Mouse (Mus musculus): ENCODE measurements around the gene Slc25a24. TPM values are rescaled to one million over a fixed set of nuclear protein-coding genes. Genes with fewer than 3 reads are reported as not detected.

The Slc25a24 gene
- total RNA-seq (2021), result 10 to 100 TPM; 40.2 to 50.6 TPM
- long read RNA-seq, experiment 1, transcript Slc25a24-201 (10 exons, 3,431 nt), result major isoform, 18 of 23 reads
- long read RNA-seq, experiment 1, partial matches to known transcripts, result 2 of 23 reads
- long read RNA-seq, experiment 1, other reads (novel, unspliced or antisense), result 3 of 23 reads
- long read RNA-seq, experiment 2, transcript Slc25a24-201 (10 exons, 3,431 nt), result major isoform, 21 of 27 reads
- long read RNA-seq, experiment 2, partial matches to known transcripts, result 5 of 27 reads
- long read RNA-seq, experiment 2, other reads (novel, unspliced or antisense), result 1 of 27 reads

GRCm38 (mm10) chr3:109122641-109123530 lies at the start of gene Slc25a24:
Gene Slc25a24 (plus strand): TSS chr3:109123149.
- DNase-seq (ENCODE audit: low spot score in 2 of 2), result peak; percentile 43 to 75

DNA sequence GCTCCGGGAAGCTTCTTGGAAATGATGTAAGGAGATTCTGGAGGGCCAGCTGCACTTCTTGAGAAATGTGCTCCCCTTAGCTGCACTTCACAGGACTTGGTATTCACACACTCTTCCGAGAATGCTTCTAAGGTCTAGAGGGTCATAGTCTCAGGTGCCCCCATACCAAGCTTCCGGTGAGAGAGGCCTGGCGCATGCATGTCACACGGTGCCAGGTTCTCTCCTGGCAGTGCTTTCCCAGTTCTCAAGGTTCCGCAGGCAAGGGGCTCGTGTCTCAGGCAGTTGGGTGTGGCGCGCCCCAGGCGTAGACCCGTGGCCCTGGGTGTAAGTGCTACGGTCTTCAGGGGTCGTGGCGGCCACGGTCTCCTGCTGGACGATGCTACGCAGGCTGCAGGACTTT lies 42.8 kb upstream of the Slc25a24 start, which contains the start of gene Slc25a54:
Gene Slc25a54, plus strand, starts transcription at position 301 of the 400 bp plus-strand sequence.
- DNase-seq (ENCODE audit: low spot score in 2 of 2), result no peak

DNA sequence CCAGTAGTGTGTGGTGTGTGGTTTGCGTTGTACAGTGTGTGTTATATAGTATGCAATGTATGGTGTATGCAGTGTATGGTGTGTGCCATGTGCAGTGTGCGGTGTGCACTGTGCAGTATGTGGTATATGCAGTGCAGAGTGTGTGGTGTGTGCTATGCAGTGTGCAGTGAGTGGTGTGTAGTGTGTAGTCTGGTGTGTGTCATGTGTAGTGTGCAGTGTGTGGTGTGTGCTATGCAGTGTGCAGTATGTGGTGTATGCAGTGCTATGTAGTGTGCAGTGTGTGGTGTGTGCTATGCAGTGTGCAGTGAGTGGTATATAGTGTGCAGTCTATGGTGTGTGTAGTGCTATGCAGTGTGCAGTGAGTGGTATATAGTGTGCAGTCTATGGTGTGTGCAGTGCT lies 38.5 kb upstream of the Slc25a24 start:
- DNase-seq (ENCODE audit: low spot score in 2 of 2), result no peak

DNA sequence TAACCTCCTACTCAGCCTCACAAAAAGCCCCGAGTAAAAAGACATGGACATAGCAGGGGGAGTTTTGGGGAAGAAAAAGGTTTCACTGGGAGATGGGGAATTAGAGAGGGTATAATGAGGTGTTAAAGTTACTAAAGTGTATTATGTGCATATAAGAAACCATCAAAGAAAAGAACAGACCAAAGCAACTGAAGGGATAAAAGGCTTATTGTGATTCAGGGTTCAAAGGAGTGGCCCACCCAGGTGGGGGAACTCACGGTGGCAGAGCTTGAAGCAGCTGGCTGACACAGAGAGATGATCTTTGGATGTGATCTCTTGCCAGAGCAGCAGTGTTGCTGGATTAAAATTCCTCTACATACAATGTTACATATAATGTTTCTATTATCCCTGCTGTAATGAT lies 34.5 kb upstream of the Slc25a24 start:
- no peak for DNase-seq (ENCODE audit: low spot score in 2 of 2)

DNA sequence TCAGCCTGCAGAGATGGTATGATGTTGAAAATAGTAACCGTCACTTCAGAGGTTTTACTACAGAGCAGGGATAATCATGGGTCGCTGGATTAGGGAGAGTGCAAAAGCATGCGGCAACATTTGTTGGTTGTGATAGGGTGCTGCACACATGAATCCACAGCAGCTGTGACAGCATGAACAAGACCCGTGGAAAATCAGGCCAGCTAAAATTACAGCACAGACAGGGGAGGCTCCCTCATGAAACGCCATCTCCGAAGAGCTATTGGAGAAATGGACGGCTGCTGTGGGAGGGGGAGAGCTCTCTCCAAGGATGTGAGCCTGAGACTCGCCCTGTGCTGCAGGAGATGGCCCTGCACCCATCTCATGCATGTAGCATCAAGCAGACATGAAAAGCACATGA lies 18.2 kb upstream of the Slc25a24 start:
- no peak for DNase-seq (ENCODE audit: low spot score in 2 of 2)

DNA sequence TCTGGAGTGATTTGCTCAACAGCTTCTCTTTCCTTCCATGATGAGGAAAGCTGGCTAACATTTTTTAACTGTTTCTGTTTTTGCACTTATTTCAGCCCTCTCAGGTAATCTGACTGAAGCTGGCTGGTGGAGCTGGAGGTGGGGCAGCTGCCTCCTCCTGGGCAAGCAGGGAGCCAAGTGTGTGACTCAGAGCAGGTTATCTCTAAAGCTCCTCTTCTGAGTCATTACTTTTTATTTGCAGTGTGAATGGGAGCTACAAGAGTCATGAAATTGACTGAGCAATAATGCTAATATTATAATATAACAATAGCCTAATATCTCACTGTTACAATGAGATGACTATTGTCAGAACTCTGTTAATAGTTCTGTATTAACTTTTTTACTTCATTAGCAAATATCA lies 5.8 kb upstream of the Slc25a24 start:
- DNase-seq (ENCODE audit: low spot score in 2 of 2), result no peak

DNA sequence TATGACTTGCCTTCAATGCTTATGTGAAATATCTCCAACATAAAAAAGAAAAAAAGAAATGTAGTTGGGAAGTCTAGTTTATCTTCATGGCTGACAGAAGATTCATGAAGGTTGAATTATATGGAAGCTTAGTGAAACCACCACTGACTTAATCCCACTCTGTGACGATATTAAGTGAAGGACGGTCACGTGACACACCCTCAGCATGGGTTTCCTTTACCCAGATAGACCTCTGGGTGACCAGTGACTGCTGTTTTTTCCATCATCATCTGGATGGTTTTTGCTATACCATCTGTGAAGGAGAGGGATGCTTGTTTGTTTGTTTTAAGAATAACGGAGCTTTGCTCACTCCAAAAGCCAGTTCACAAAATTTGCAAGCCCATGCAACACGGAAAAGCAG lies 3.4 kb upstream of the Slc25a24 start:
- no peak for DNase-seq (ENCODE audit: low spot score in 2 of 2)

- DNase-seq (ENCODE audit: low spot score in 2 of 2), result no peak
Observed at GRCm38 (mm10) chr3:109119973-109120372, 3.0 kb upstream of the Slc25a24 start.

DNA sequence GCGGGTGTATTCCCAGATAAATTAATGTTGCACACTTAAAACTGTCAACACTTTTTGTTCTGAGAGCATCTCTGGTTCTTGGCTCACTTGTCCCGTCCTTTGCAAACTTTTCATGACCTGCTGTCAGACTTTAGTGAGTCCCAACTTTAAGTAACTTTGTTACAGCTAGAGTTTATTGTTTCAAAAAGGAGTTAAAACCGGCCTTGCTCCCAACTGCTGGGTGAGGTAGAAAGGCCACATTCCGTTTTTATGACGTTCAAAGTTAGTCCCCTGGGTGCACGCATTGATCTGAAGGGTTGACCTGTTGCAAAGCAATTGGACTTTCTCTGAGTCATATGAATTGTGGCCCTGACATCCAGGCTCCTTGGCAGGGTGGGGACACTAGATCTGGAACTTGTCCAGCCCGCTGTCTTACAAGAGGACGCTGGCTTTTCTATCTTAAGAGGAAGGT lies 607 bp downstream of the Slc25a24 start:
- peak in 1 of 2 experiments; percentile 42 for DNase-seq (ENCODE audit: low spot score in 2 of 2)

GRCm38 (mm10) chr3:109124091-109124490 lies 1.1 kb downstream of the Slc25a24 start:
- no peak for DNase-seq (ENCODE audit: low spot score in 2 of 2)

- DNase-seq (ENCODE audit: low spot score in 2 of 2), result no peak
Observed at GRCm38 (mm10) chr3:109125531-109125930, 2.6 kb downstream of the Slc25a24 start.

- no peak for DNase-seq (ENCODE audit: low spot score in 2 of 2)
Observed at GRCm38 (mm10) chr3:109129768-109130167, 6.8 kb downstream of the Slc25a24 start.

DNA sequence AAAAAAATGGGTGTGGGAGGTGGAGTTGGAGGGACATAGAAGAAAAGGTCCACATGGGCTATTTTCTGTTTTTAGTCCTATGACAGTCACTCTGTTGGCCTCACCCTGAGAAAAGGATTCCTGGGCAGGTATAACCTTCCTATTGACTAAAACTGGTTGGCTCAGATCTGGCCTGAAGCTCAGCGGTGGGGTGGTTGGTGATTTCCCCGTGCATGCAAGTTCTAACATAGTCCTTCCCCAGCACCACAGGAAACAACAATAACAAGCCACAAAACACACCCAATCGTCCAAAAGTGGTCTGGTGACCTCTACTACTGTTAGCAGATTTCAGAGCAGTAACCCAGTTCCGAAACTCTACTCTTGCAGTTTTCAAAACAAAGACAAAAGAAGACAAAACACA lies 10.0 kb downstream of the Slc25a24 start:
- DNase-seq (ENCODE audit: low spot score in 2 of 2), result no peak

DNA sequence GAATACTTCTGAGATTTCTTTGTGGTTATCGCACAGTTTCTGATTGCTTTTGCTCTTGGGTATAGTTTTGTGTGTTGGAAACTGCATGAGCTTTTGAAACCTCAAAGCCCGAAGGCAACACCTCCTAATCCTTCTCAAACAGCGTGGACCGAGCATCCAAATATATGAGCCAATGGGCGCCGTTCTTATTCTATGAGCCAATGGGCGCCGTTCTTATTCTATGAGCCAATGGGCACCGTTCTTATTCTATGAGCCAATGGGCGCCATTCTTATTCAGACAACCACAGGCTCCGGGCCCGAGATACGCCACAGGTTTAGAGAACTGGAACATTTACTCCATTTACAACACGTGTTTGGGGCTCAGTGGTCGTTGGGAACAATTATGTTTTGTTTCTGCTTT lies 11.1 kb downstream of the Slc25a24 start:
- no peak for DNase-seq (ENCODE audit: low spot score in 2 of 2)

GRCm38 (mm10) chr3:109135352-109135751 lies 12.4 kb downstream of the Slc25a24 start:
- DNase-seq (ENCODE audit: low spot score in 2 of 2), result no peak

DNA sequence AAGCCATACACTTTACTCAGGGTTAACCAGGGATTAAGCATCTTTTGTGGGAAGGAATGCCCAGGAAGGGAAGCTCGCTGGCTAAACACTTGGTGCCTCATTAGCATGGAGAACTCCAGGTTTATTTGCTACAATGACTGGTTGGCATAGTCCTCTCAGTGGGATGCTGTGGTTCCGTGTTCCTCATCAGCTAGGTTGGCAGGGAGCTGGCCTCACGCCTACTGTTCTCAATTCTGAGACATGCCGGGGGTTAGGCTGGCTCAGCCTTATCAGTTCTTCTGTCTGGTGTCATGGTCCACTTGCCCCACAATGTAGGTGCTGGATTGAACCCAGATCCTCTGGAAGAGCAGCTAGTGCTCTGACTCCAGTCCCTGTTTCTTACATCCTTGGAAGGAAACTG lies 29.6 kb downstream of the Slc25a24 start:
- DNase-seq (ENCODE audit: low spot score in 2 of 2), result no peak

- DNase-seq (ENCODE audit: low spot score in 2 of 2), result no peak
Observed at GRCm38 (mm10) chr3:109153410-109153809, 30.5 kb downstream of the Slc25a24 start.

GRCm38 (mm10) chr3:109155926-109156669 lies 33.1 kb downstream of the Slc25a24 start:
- no peak for DNase-seq (ENCODE audit: low spot score in 2 of 2)

- DNase-seq (ENCODE audit: low spot score in 2 of 2), result no peak
Observed at GRCm38 (mm10) chr3:109157481-109157880, 34.5 kb downstream of the Slc25a24 start.

- DNase-seq (ENCODE audit: low spot score in 2 of 2), result no peak
Observed at GRCm38 (mm10) chr3:109164088-109164487, 41.1 kb downstream of the Slc25a24 start.

DNA sequence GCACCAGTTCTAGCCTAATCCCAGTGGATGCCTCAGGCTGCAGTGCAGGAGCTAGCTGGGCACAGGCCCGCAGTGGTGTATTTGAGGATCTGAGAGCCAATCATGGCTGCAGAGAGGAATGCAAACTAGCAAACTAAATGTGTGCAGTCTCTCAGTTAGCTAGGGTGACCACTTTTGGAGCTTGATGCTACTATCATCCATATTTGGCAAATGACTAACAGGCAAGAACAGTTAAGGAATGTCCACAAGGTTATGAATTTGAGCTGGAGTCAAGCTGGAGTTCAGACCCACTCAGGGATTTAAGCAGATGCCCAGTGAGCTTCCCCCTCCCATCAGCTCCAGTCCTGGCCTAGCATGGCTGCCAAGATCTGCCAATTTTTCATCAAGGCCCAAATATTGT lies 41.7 kb downstream of the Slc25a24 start:
- DNase-seq (ENCODE audit: low spot score in 2 of 2), result no peak
